Mouse (Mus musculus) lung, adult 18-20 months (tissue): Measurements from ENCODE around the gene Wnt3.
"Not testable (repeated sequence)": the region's sequence is repeated elsewhere in the genome, so short reads cannot be mapped to it uniquely, and the experiment has no call there.

ENCODE experiments used
- DNase-seq, 2 experiments: peaks; one replicate each; pipeline ENCODE4 v3.0.0; 2022; ENCODE audit warnings: mixed read lengths in 2 of 2

Wnt3 gene

DNA sequence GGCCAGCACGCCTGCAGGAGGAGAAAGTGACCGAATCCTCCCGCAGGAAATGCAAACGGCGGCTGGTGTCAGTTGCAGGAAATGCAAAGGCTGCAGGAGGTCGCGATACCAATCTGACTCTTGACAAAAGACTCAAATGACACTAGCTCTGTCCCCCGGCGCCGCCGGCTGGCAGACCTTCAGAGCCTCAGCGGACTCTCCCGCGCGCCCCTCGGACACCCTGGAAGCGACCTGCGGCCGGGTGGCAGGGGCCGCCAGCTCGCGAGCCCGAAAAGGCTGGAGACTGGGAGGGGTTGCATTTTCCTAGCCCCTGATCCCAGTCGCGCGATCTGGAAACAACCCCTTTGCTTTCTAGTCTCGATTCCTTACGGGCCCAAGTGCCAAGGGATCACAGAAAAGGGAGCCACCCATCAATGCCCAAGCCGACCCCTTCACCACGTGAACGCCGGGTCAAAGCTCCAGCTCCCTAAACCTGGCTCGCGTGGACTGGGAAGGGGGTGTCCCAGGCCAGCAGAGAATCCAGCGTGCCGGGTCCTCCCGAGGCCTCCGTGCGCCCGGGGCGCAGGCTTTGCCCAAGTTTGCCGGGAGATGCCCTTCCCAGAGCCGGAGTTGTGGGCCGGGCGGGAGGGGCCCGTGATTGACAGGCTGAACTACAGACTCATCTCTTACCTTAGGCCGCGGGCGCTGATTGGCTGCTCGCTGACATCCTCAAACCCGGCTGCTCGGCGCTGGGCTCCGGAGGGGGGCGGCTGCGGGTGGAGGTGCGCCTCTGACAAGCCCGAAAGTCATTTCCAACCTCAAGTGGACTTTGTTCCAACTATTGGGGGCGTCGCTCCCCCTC, at the start of gene Wnt3:
Gene Wnt3 (plus strand): TSS at position 764 of the 841 bp plus-strand sequence.
- no peak for DNase-seq

- no peak for DNase-seq
Observed at GRCm38 (mm10) chr11:103724331-103724771, 49.6 kb upstream of the Wnt3 start.

DNA sequence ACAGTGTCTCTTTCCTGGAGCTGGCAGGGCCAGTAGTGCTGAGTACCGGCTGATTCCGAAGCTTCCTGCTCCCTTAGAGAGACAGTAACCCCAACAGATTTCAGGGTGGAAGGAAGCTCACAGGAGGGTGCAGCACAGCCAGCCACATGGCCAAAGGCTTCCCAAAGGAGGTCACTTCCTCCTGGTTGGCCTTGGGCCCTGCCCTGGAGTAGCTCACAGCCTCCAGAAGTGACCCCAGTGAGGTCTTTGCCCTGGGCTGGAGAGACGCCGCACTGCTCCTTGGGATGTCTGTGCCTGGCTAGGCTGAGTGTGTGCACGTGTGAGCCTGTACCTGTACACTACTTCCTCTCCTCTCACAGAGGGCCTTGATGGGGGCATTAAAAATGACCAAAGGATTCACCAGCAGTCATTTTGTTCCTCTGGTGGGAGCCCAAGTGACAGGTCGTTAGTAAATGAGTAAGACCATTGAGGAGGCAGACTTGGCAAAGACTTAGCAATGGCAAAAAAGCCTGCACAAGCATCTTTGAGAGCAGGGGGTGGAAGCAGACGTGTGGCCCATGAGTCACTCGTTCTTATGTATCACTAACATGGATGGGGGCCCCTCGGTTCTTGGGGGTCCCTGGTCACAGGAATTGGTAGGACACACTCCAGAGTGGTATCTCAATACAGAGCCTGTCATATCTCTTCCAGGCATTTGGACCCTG, 44.5 kb upstream of the Wnt3 start:
- DNase-seq: no peak

DNA sequence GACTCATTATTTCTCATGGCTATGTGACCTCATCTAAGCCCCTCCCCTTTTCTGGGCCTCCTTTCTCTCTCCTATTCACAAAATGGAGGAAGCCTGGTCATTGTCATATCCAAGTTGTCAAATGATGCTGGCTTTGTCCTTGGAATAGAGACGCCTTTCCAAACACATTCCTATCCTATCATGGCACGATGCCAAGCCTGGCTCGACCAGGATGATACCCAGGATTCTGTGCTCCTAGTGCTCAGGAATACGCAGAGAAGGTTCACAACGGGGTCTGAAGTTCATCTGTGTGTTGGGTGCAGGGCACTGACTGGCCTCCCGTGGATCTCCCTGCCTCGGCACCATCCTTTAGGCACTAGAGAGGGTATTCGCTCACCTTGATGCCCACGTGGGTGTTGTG, 42.4 kb upstream of the Wnt3 start:
- DNase-seq: no peak

DNA sequence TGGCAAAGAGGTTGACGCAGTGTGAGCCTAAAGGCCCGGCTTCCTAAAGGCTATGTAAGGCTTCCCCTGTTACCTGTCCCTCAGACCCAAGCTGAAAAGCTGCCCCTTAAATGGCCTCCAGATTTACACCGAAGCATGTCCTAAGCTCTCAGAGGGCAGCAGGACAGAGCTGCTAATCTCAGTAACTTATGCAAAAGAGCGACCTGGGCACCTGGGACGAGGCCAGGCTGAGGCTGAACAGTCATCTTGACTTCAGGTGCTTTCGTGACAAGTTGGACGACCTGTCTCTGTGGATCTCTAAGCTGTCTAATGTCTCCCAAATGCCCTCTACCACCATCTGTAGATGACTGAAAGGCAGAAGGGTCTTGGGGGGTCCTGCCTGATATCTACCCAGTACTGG, 41.6 kb upstream of the Wnt3 start:
- no peak for DNase-seq

DNA sequence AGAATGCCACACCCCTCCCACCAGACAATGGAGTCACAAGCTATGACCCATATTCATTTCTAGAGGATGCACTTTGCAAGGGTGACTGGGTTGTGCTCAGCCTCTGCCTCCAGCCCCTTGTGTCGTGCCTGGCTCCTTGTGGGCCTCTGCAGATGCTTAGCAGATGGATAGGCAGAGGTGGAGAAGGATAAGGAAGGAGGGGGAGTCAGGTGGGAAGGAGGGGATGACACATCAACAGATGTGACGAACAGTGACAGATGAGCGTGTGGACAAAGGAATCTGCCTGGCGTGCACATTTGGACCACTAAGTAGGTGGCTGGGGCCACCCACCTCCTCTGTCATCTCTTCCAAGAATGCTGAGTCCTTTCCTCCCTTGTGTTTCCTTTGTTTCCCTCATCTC, 40.9 kb upstream of the Wnt3 start:
- no peak for DNase-seq

DNA sequence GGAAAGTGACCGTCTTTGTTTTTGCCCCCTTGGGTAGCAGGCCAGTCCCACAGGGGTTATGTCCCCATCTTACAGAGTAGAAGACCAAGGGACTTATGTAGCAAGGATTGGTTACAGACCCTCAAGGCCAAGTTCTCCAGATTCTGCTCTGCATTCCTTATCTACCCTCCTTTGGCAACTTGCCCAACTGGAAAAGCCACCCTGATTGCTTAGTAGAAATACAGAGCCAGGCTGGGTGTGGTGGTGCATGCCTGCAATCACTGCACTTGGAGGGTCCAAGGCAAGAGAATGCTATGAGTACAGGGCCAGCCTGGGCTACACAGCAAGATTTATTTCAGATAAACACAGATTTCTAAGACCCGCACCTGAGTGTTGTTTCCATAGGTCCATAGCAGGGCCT, 40.0 kb upstream of the Wnt3 start:
- DNase-seq: no peak

- no peak for DNase-seq
Observed at GRCm38 (mm10) chr11:103734411-103735045, 39.4 kb upstream of the Wnt3 start.

DNA sequence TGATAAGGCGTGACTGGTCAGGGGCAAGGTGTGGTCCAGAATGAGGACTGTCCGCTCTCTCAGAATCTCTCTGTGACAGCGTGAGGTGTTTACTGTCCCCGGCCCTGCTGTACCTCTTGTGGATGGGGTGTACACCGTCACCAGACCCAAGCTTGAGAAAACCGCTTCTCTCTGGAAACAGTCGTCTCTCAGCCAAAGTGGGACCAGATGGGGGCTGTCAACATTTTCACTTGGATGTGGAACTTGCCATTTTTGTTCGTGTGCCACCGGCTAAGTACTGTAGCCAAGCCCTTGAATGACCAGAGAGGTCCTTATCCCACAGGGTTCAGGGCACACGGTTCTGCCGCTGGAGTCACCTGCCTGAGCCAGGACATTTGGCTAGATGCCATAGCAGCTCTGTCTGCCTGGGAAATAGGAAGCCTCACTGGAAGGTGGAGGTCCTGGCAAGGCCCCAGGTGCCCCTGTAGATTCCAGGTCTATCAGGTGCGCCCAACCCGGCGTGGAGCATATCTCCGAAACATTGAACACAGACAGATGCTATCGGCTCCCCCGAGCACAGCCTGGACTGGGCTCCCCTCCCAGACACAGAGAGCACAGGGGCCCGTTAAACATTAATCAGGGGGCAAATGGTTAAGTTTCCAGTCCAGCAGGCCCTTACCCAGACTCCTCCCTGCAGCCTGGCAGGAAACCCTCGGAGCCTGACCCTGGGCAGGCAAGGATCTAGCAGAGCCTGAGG, 38.7 kb upstream of the Wnt3 start:
- no peak for DNase-seq

- DNase-seq: peak; percentile 7 to 22
Observed at GRCm38 (mm10) chr11:103749306-103750089, 24.5 kb upstream of the Wnt3 start, which contains the start of gene Wnt9b. Gene Wnt9b (minus strand): TSS chr11:103749821.

DNA sequence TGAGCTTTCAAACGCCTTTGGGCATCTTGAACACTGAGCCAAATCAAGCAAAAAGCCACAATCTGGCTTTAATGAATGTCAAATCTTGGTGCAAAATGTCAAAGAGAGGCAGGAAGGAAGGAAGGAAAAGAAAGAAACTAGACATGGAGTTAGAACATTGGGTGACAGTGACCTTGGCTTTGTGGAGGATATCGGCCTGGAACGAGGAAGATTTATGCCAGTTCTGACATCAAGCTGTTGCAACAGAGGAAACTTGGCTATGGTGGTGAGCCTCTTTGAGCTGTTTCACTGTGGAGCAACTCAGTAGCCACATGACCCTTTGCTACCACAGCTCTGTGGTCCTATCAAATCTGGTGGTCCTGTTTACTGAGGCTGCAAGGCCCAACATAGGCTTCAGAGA, 23.3 kb upstream of the Wnt3 start:
- peak in 1 of 2 experiments; percentile 10 for DNase-seq

- DNase-seq: no peak
Observed at GRCm38 (mm10) chr11:103758054-103758453, 15.9 kb upstream of the Wnt3 start.

- DNase-seq: peak; percentile 36 to 55
Observed at GRCm38 (mm10) chr11:103758706-103759105, 15.2 kb upstream of the Wnt3 start.

- DNase-seq: no peak
Observed at GRCm38 (mm10) chr11:103760101-103760500, 13.8 kb upstream of the Wnt3 start.

DNA sequence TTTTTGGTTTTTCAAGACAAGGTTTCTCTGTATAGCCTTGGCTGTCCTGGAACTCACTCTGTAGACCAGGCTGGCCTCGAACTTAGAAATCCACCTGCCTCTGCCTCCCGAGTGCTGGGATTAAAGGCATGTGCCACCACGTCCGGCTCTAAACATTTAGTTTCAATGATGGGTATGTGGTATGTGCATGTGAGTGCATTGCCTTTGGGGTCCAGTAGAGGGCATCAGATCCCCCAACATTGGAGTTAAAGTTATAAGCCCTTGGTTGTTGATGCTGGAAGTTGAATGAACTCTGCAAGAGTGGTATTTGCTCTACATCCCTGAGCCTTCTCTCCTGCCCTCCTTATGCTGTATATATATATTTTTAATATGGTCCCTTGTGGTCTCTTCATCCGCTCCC, 13.1 kb upstream of the Wnt3 start:
- DNase-seq: not testable (repeated sequence)

DNA sequence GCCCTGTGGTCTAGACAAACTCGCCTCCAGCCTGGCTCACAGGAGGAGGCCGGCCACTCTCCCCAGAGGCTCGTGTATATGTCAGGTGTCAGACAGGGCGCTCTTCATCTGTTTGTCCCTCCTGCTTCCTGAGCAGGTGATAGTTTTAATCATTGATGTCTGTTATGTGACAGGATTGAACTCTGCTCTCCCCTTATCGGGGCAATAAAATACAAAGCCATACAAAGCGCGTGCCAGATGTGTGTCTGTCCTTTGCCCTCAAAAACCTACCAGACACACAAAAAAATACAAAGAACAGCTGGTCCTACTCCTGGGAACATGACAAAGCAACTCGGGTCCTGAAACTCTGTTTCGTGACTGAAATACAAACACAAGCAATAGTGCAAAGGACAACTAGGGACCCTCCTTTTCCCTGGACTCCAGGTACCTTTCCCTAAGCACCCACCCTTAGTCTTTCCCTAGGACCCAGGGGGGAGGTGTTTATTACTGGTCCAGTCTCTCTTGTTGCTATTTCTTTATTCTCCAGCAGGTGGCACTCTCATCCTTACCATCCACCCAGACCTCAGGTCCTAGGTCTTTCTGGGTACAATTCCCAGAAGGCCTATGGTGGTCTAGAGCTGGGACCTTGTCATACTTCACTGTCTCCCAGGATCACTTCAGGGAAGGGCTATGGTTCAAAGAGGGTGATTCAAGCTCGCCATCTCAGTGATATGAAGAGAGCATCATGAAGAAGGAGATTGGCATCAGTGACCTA, 10.4 kb upstream of the Wnt3 start:
- peak in 1 of 2 experiments; percentile 24 for DNase-seq

DNA sequence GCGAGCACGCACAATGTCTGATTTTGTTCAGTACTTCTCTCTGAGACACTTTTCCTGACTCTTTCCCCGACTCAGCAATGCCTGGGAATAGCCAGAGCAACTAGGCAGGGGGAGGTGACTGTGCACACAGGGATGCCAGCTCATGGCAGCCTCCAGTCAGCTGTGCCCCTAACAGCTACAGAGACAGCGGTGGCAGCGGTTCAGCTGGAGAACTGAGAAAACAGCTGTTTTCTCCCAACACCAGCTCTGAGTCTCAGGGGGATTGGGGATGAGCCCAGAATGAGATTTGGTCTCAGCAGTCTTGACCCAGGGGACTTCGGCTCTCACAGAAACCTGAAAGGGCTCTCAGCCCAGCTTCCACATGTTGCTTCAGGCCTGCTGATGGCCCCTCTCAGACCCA, 9.3 kb upstream of the Wnt3 start:
- DNase-seq: peak in 1 of 2 experiments; percentile 4

DNA sequence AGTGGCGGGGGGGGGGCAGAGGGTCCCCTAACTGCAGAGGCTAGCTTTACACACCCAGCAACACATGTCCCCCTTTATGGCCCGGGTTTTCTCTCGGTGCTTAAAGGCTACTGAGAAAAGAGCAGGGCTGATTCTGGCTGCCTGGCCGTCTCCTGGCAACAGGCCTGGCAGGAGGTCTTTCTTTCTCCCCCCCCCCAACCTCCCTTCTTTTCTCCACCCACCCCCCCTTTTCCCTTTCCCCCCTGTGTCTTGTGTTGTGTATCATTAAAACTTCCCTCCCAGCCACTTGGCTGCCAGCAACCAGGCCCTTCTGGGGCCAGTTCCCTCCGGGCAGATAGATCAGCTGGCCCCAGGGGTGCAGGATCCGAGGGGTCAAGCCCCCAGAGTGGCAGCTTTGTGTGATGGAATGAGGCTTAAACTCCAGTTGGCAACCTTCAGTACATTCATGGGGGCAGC, 8.4 kb upstream of the Wnt3 start:
- DNase-seq: no peak

DNA sequence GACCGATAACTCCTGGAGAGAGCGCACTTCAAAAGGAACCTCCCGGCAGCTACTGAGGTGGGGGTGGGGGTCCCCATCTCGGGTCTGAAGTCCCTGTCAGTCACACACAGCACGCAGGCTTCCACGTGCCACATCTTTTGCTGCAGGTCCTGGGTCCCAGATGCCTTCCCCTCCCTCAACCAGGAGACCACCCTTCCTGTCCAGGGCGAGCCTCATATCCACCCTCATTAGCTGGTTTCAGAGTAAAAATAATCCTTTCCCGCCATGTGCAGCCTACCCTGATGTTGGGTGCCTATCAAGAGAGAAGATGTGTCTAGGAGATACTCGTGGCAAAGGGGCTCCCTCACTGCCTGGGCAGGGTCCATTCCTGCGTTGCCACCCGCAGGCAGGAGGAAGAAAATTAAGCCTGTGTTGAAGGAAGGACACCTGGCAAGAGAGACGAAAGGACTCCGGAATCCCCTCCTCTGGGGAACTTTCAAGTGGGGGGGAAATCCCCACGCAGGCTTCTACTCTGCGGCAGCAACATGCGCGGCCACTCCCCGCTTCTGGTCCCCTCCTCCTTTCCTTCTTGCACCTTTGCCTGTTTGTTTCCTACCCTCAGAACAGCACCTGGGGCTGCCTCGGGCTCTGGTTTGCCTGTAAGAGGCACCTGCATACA, 2.7 kb upstream of the Wnt3 start:
- no peak for DNase-seq
